15 mouse cellular contexts compared by ENCODE assay signal in the genomic region with DNA sequence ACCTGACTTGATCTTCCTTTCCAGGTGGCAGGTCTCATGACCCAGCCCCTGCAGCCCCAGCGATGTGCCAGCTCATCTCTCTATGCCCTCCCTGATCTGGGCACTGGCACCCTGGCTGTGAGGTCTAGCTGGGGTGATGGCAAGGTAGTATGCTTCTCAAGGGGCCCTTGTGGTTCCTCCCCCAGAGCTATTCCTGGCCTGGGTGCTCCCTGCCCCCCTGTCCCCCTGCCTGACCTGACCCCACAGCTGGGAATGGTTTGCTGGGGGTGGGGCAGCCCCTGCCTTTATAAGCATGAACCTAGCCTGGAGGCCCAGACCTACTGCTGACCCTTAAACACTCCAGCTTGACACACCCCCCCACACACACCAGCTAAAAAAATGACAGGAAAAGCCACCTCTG. TPM values are rescaled to one million over a fixed set of nuclear protein-coding genes. Genes with fewer than 3 reads are reported as not detected.
DNase-seq lines count a peak whose midpoint lies in the region; ATAC-seq and TF ChIP-seq lines count a peak whose summit lies in the region.
"Had no signal": no experiment of that assay in that cellular context is flagged by ENCODE, and none has a peak within 500 bp of the region (broad histone marks: within the 10 kb centered on the region; RNA-seq: fewer than 3 reads in every experiment).

A gene (plus strand): TSS at position 323 of the 400 bp plus-strand sequence.

- H3K27ac ChIP-seq in hindbrain, embryonic 10.5 days = peak within 1 kb of the TSS; percentile 50; the same call in 1 of the 2 replicates
- H3K27ac ChIP-seq in hindbrain, postnatal 0 days = no peak within 1 kb of the TSS
- H3K27ac ChIP-seq in embryonic facial prominence, embryonic 15.5 days (replicated peaks) = peak within 1 kb of the TSS; percentile 17
- H3K27ac ChIP-seq in limb, embryonic 12.5 days = peak within 1 kb of the TSS; percentile 56; the same call in 1 of the 2 replicates
- H3K27ac ChIP-seq: liver, embryonic 14.5 days; midbrain, embryonic 15.5 days had no signal

- WGBS in hindbrain, embryonic 10.5 days = 67% methylated on average over 1 of the region's 1 CpGs
- WGBS in hindbrain, postnatal 0 days = 79% methylated on average over 1 of the region's 1 CpGs
- 62% methylated on average over 1 of the region's 1 CpGs for WGBS in embryonic facial prominence, embryonic 15.5 days
- WGBS in limb, embryonic 12.5 days = 71% methylated on average over 1 of the region's 1 CpGs

- no peak within 1 kb of the TSS for H3K4me3 ChIP-seq in hindbrain, embryonic 10.5 days
- H3K4me3 ChIP-seq in hindbrain, postnatal 0 days (ENCODE audit: low read length) = no peak within 1 kb of the TSS
- H3K4me3 ChIP-seq in embryonic facial prominence, embryonic 15.5 days (replicated peaks) = peak within 1 kb of the TSS; percentile 12; the same call in 1 of the 2 replicates
- 0 out of 2 replicates have a peak within 1 kb of the TSS, but pooled peaks have one; percentile 2 for H3K4me3 ChIP-seq in limb, embryonic 12.5 days (replicated peaks)
- H3K4me3 ChIP-seq: midbrain, embryonic 15.5 days had no signal

- H3K9ac ChIP-seq in hindbrain, postnatal 0 days (replicated peaks; ENCODE audit: low read length) = no peak within 1 kb of the TSS
- no peak within 1 kb of the TSS for H3K9ac ChIP-seq in embryonic facial prominence, embryonic 15.5 days
- H3K9ac ChIP-seq in limb, embryonic 12.5 days (replicated peaks) = no peak within 1 kb of the TSS; the same call in 1 of the 2 replicates
- H3K9ac ChIP-seq: liver, embryonic 14.5 days; midbrain, embryonic 15.5 days had no signal

- no peaks in the 10 kb centered on the region for H3K36me3 ChIP-seq in hindbrain, embryonic 10.5 days
- H3K36me3 ChIP-seq in hindbrain, postnatal 0 days (ENCODE audit: insufficient read depth, low read length) = no peaks in the 10 kb centered on the region
- no peaks in the 10 kb centered on the region for H3K36me3 ChIP-seq in embryonic facial prominence, embryonic 15.5 days
- no peaks in the 10 kb centered on the region for H3K36me3 ChIP-seq in limb, embryonic 12.5 days
- H3K36me3 ChIP-seq: midbrain, embryonic 15.5 days had no signal

- H3K4me1 ChIP-seq in hindbrain, embryonic 10.5 days (replicated peaks) = peaks cover 56% of the 10 kb centered on the region
- no peaks in the 10 kb centered on the region for H3K4me1 ChIP-seq in hindbrain, postnatal 0 days (ENCODE audit: insufficient read depth, low read length)
- H3K4me1 ChIP-seq in embryonic facial prominence, embryonic 15.5 days = peaks cover 48% of the 10 kb centered on the region
- H3K4me1 ChIP-seq in limb, embryonic 12.5 days (replicated peaks) = peaks cover 47% of the 10 kb centered on the region

- TF ChIP-seq CTCF in hindbrain, postnatal 0 days (IDR thresholded peaks at IDR 0.05; ENCODE audit: low read depth) = no peak

- no peak for ATAC-seq in hindbrain, postnatal 0 days
- ATAC-seq in embryonic facial prominence, embryonic 15.5 days (ENCODE audit: insufficient number of reproducible peaks, low FRiP score, low TSS enrichment, low read depth) = no peak
- ATAC-seq in limb, embryonic 12.5 days (ENCODE audit: insufficient number of reproducible peaks, insufficient read depth, low FRiP score, low TSS enrichment, low read depth) = no peak
- ATAC-seq: intestine, postnatal 0 days; midbrain, embryonic 15.5 days had no signal

- H3K27me3 ChIP-seq in hindbrain, embryonic 10.5 days (ENCODE audit: insufficient read depth, poor library complexity, severe bottlenecking) = peaks cover 19% of the 10 kb centered on the region
- no peaks in the 10 kb centered on the region for H3K27me3 ChIP-seq in hindbrain, postnatal 0 days (ENCODE audit: insufficient read depth, low read length)
- H3K27me3 ChIP-seq in embryonic facial prominence, embryonic 15.5 days = no peaks in the 10 kb centered on the region
- peaks cover 14% of the 10 kb centered on the region for H3K27me3 ChIP-seq in limb, embryonic 12.5 days
- H3K27me3 ChIP-seq: midbrain, embryonic 15.5 days had no signal

- no peak within 1 kb of the TSS for H3K4me2 ChIP-seq in hindbrain, postnatal 0 days (ENCODE audit: low read depth, low read length)
- H3K4me2 ChIP-seq in embryonic facial prominence, embryonic 15.5 days (replicated peaks) = 0 out of 2 replicates have a peak within 1 kb of the TSS, but pooled peaks have one; percentile 19
- peak within 1 kb of the TSS; percentile 10; the same call in 1 of the 2 replicates for H3K4me2 ChIP-seq in limb, embryonic 12.5 days
- H3K4me2 ChIP-seq: midbrain, embryonic 15.5 days had no signal

- no peaks in the 10 kb centered on the region for H3K9me3 ChIP-seq in hindbrain, embryonic 10.5 days
- no peaks in the 10 kb centered on the region for H3K9me3 ChIP-seq in hindbrain, postnatal 0 days (ENCODE audit: low read length)
- no peaks in the 10 kb centered on the region for H3K9me3 ChIP-seq in embryonic facial prominence, embryonic 15.5 days (replicated peaks)
- H3K9me3 ChIP-seq in limb, embryonic 12.5 days = no peaks in the 10 kb centered on the region
- H3K9me3 ChIP-seq: midbrain, embryonic 15.5 days had no signal

- DNase-seq in cerebellum, adult 8-10 months = peak; percentile 23
- no peak for DNase-seq in cerebellum, postnatal 10 days
- DNase-seq in hindbrain, embryonic 10.5 days (ENCODE audit: low spot score) = no peak
- DNase-seq in hindbrain, postnatal 0 days (ENCODE audit: low spot score) = no peak
- no peak for DNase-seq in urinary bladder, postnatal 10 days (ENCODE audit: low spot score)
- DNase-seq in urinary bladder, adult 18-20 months (ENCODE audit: low spot score in 2 of 2) = no peak
- DNase-seq: kidney, postnatal 25 days; lung, postnatal 14 days had no signal

RNA-seq across cellular contexts. Expression of the gene that starts here (rescaled TPM):
- polyA plus RNA-seq in hindbrain, embryonic 10.5 days (2016; fragmentation: Nextera tagmentation; extraction: Ambion mirVana) = 0.21 and 0.39 TPM in 2 replicates
- total RNA-seq in hindbrain, postnatal 0 days (2014; rRNA removed) = not detected in 2 replicates
- polyA plus RNA-seq in hindbrain, postnatal 0 days (2015; fragmentation: Nextera tagmentation; extraction: Ambion mirVana) = 0.08 TPM in 1 of 2 replicates, not detected in the other
- polyA plus RNA-seq in embryonic facial prominence, embryonic 15.5 days (2015; fragmentation: Nextera tagmentation; extraction: Ambion mirVana) = 102 and 127 TPM in 2 replicates
- polyA plus RNA-seq in limb, embryonic 12.5 days (2016; fragmentation: Nextera tagmentation; extraction: Ambion mirVana) = 38.8 and 41.9 TPM in 2 replicates
- total RNA-seq: ES-E14; hematopoietic stem cell, adult 5-6 weeks had no signal
- polyA plus RNA-seq: intestine, postnatal 0 days had no signal

Comparison
In these comparisons a context has a peak if more than half of its experiments do, and no peak if none do; other contexts are left out.
1. RNA of the gene that starts here (polyA plus RNA-seq): 102 to 127 TPM in embryonic facial prominence, embryonic 15.5 days and 38.8 to 41.9 TPM in limb, embryonic 12.5 days; 0.21 to 0.39 TPM in hindbrain, embryonic 10.5 days and 0.08 TPM in hindbrain, postnatal 0 days; every median in the first group is over 10 times any median in the second.
2. H3K4me3 ChIP-seq: peak in embryonic facial prominence, embryonic 15.5 days (single experiment) and limb, embryonic 12.5 days (single experiment); none in hindbrain, embryonic 10.5 days (single experiment) and hindbrain, postnatal 0 days (single experiment).